Mouse (Mus musculus) cortical plate, adult 2 months (tissue): ENCODE data around the gene Fbxw10. TPM values are rescaled to one million over a fixed set of nuclear protein-coding genes. Genes with fewer than 3 reads are reported as not detected.

Source experiments
- H3K27ac ChIP-seq: fragments of 200-500 bp; 2 replicates; pipeline ENCODE4 v1.5.1; 2012; ENCODE audit warnings: low read length, control low read depth, inconsistent platforms; ENCODE audit not compliant: insufficient read depth
- H3K4me1 ChIP-seq: fragments of 200-500 bp; 2 replicates; pipeline ENCODE4 v1.6.1; 2011; ENCODE audit warnings: low read length; ENCODE audit not compliant: control insufficient read depth, insufficient read depth
- H3K4me3 ChIP-seq: fragments of 200-500 bp; 2 replicates; pipeline ENCODE4 v1.5.1; 2011; ENCODE audit warnings: mild to moderate bottlenecking, low read length, control low read depth; ENCODE audit not compliant: insufficient read depth
- CTCF ChIP-seq: fragments of 200-500 bp; IDR thresholded peaks from 2 replicates; pipeline ENCODE4 v1.5.1; 2011; ENCODE audit warnings: mild to moderate bottlenecking, control low read depth, low read length; ENCODE audit not compliant: insufficient read depth; ENCODE audit errors: extremely low read depth
- POLR2A ChIP-seq: fragments of 200-500 bp; IDR thresholded peaks from 2 replicates; pipeline ENCODE4 v1.6.1; 2011; ENCODE audit warnings: mild to moderate bottlenecking, low read length, control low read depth; ENCODE audit not compliant: insufficient read depth; ENCODE audit errors: extremely low read depth
- polyA plus RNA-seq: library from polyadenylated mRNA; depleted of rRNA; stranded (reverse); fragments of >200 nt; gene quantifications from 2 replicates; pipeline ENCODE4 v1.2.3, GENCODE M21; 2012

Fbxw10 gene
- polyA plus RNA-seq, 1 experiment = 0.58 TPM

GRCm38 (mm10) chr11:62830387-62830786 lies 16.5 kb upstream of the Fbxw10 start:
- Histone ChIP-seq H3K27ac (no peak overlapping the region), H3K4me1 (0 out of 2 replicates have a peak, but pooled peaks cover 1% of the 10 kb centered on the region), H3K4me3 (no peak overlapping the region)
- no peak for TF ChIP-seq POLR2A
- TF ChIP-seq CTCF = no peak

GRCm38 (mm10) chr11:62831906-62832305 lies 15.0 kb upstream of the Fbxw10 start:
- TF ChIP-seq CTCF = no peak
- no peak for TF ChIP-seq POLR2A
- H3K4me1 ChIP-seq = no peaks in the 10 kb centered on the region
- no peak overlapping the region for H3K4me3 ChIP-seq
- H3K27ac ChIP-seq = no peak overlapping the region

- Histone ChIP-seq H3K4me3 (no peak overlapping the region), H3K4me1 (no peaks in the 10 kb centered on the region)
- TF ChIP-seq POLR2A = no peak
- no peak for TF ChIP-seq CTCF
Observed at GRCm38 (mm10) chr11:62844562-62844961, 2.3 kb upstream of the Fbxw10 start.

GRCm38 (mm10) chr11:62845730-62846129 lies 1.1 kb upstream of the Fbxw10 start:
- H3K4me3 ChIP-seq = no peak overlapping the region
- no peaks in the 10 kb centered on the region for H3K4me1 ChIP-seq
- no peak overlapping the region for H3K27ac ChIP-seq
- TF ChIP-seq POLR2A = no peak
- TF ChIP-seq CTCF = no peak

More at GRCm38 (mm10) chr11:62844562-62844961, 2.3 kb upstream of the Fbxw10 start:
- no peak overlapping the region for H3K27ac ChIP-seq

- Histone ChIP-seq H3K4me3 (no peak overlapping the region), H3K4me1 (no peaks in the 10 kb centered on the region), H3K27ac (no peak overlapping the region)
- TF ChIP-seq POLR2A (no peak), CTCF (no peak)
Observed at GRCm38 (mm10) chr11:62847655-62848191, 854 bp downstream of the Fbxw10 start.

GRCm38 (mm10) chr11:62848301-62848700 lies 1.4 kb downstream of the Fbxw10 start:
- H3K4me3 ChIP-seq = no peak overlapping the region
- TF ChIP-seq POLR2A = no peak
- no peak for TF ChIP-seq CTCF

GRCm38 (mm10) chr11:62851199-62851598 lies 4.3 kb downstream of the Fbxw10 start:
- H3K4me1 ChIP-seq = no peaks in the 10 kb centered on the region
- H3K27ac ChIP-seq = no peak overlapping the region
- TF ChIP-seq CTCF (peak; percentile 70), POLR2A (no peak)
- H3K4me3 ChIP-seq = no peak overlapping the region

More at GRCm38 (mm10) chr11:62848301-62848700, 1.4 kb downstream of the Fbxw10 start:
- Histone ChIP-seq H3K27ac (no peak overlapping the region), H3K4me1 (no peaks in the 10 kb centered on the region)

- no peak overlapping the region for H3K27ac ChIP-seq
- H3K4me3 ChIP-seq = no peak overlapping the region
- H3K4me1 ChIP-seq = no peaks in the 10 kb centered on the region
- no peak for TF ChIP-seq CTCF
Observed at GRCm38 (mm10) chr11:62853334-62853733, 6.5 kb downstream of the Fbxw10 start.

GRCm38 (mm10) chr11:62865562-62865961 lies 18.7 kb downstream of the Fbxw10 start:
- Histone ChIP-seq H3K4me1 (no peaks in the 10 kb centered on the region), H3K27ac (no peak overlapping the region), H3K4me3 (no peak overlapping the region)
- no peak for TF ChIP-seq CTCF
- no peak for TF ChIP-seq POLR2A

GRCm38 (mm10) chr11:62866685-62867084 lies 19.8 kb downstream of the Fbxw10 start:
- no peaks in the 10 kb centered on the region for H3K4me1 ChIP-seq
- no peak overlapping the region for H3K4me3 ChIP-seq
- no peak for TF ChIP-seq POLR2A
- H3K27ac ChIP-seq = no peak overlapping the region

GRCm38 (mm10) chr11:62869201-62869600 lies 22.3 kb downstream of the Fbxw10 start:
- H3K27ac ChIP-seq = no peak overlapping the region
- TF ChIP-seq CTCF (no peak), POLR2A (no peak)
- H3K4me1 ChIP-seq = no peaks in the 10 kb centered on the region
- no peak overlapping the region for H3K4me3 ChIP-seq
